Mouse (Mus musculus) midbrain, postnatal 0 days (tissue): ENCODE measurements around the gene Med23. TPM values are rescaled to one million over a fixed set of nuclear protein-coding genes. Genes with fewer than 3 reads are reported as not detected.

Experiments
- ATAC-seq: fragments of 200-750 bp; cut with Nextera tagmentation; 2 replicates; pipeline ENCODE4 v1.8.0; 2017; ENCODE audit warnings: moderate number of reproducible peaks, mild to moderate bottlenecking, moderate TSS enrichment, moderate library complexity; ENCODE audit not compliant: low FRiP score
- DNase-seq: peaks from one replicate; pipeline ENCODE4 v3.0.0-alpha.2; 2015; ENCODE audit warnings: low spot score
- H3K27ac ChIP-seq: fragments of 300-500 bp; sonication (generic); 2 replicates; pipeline ENCODE4 v1.5.1; 2014; ENCODE audit warnings: low read depth, mild to moderate bottlenecking, low read length, mixed read lengths
- H3K27me3 ChIP-seq: fragments of 300-500 bp; sonication (generic); 2 replicates; pipeline ENCODE4 v1.6.1; 2014; ENCODE audit warnings: low read length, control low read depth, mixed read lengths; ENCODE audit not compliant: insufficient read depth
- H3K36me3 ChIP-seq: fragments of 300-500 bp; sonication (generic); 2 replicates; pipeline ENCODE4 v1.6.1; 2014; ENCODE audit warnings: low read length, control low read depth, mixed read lengths; ENCODE audit not compliant: insufficient read depth
- H3K4me1 ChIP-seq: fragments of 300-500 bp; sonication (generic); 2 replicates; pipeline ENCODE4 v1.6.1; 2014; ENCODE audit warnings: mild to moderate bottlenecking, control low read depth, antibody characterized with exemption, low read length, mixed read lengths; ENCODE audit not compliant: insufficient read depth
- H3K4me2 ChIP-seq: fragments of 300-500 bp; sonication (generic); 2 replicates; pipeline ENCODE4 v1.6.1; 2014; ENCODE audit warnings: low read depth, mild to moderate bottlenecking, low read length, mixed read lengths; ENCODE audit not compliant: poor library complexity, severe bottlenecking
- H3K4me3 ChIP-seq: fragments of 300-500 bp; sonication (generic); 2 replicates; pipeline ENCODE4 v1.5.1; 2014; ENCODE audit warnings: low read depth, mild to moderate bottlenecking, low read length, moderate library complexity
- H3K9ac ChIP-seq: fragments of 300-500 bp; sonication (generic); replicated peaks from 2 replicates; pipeline ENCODE4 v1.6.1; 2014; ENCODE audit warnings: mild to moderate bottlenecking, low read length, moderate library complexity, mixed read lengths; ENCODE audit not compliant: poor library complexity, severe bottlenecking
- H3K9me3 ChIP-seq: fragments of 300-500 bp; sonication (generic); 2 replicates; pipeline ENCODE4 v1.6.1; 2016; ENCODE audit warnings: low read length, control low read depth
- CTCF ChIP-seq: IDR thresholded peaks from 2 replicates; pipeline ENCODE4 v1.5.1; 2016; ENCODE audit warnings: antibody characterized with exemption, mild to moderate bottlenecking
- WGBS: fragments of 180-500 bp; shearing (Covaris S2); extraction: QIAGEN DNeasy Blood & Tissue Kit; methylation state at CpG from one replicate; pipeline ENCODE4 v1.1.7; 2014; 5-methylcytosine and 5-hydroxymethylcytosine counted together
- polyA plus RNA-seq: library from polyadenylated mRNA; unstranded; fragments of >200 nt; fragmentation: Nextera tagmentation; extraction: Ambion mirVana; gene quantifications from 2 replicates; pipeline ENCODE4 v1.2.1, GENCODE M21; 2015
- total RNA-seq: library from RNA; depleted of rRNA; stranded (reverse); fragments of >200 nt; gene quantifications from 2 replicates; pipeline ENCODE4 v1.2.3, GENCODE M21; 2014

Med23 gene
- total and polyA plus RNA-seq, 2 experiments from 2014 or later: 19.0 to 40.3 TPM

DNA sequence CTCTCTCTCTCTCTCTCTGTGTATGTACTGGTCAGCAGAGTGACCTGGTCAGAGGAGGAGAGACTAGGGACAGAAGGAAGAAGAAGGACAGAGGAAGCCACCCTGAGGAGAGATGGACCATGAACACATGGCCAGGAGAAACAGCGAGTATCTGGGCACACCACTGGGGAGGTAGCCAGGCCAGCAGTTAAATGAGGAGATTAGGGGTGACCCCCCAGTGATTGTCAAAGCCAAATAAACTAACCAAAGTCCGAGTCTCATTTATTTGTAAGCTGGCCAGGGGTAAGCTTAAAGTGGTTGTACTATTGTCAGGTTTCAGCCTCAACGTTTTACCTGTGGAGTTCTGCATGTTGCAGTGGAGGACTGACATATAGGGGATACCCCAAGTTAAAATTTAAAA lies 54.5 kb downstream of the Med23 start:
- Histone ChIP-seq H3K9ac (no peak overlapping the region), H3K4me3 (no peak overlapping the region), H3K36me3 (no peaks in the 10 kb centered on the region), H3K9me3 (no peaks in the 10 kb centered on the region), H3K27me3 (no peaks in the 10 kb centered on the region), H3K4me1 (no peaks in the 10 kb centered on the region), H3K4me2 (no peak overlapping the region), H3K27ac (no peak overlapping the region)
- 73% methylated on average over 3 of the region's 3 CpGs for WGBS
- no peak for TF ChIP-seq CTCF
- no peak for ATAC-seq
- no peak for DNase-seq

DNA sequence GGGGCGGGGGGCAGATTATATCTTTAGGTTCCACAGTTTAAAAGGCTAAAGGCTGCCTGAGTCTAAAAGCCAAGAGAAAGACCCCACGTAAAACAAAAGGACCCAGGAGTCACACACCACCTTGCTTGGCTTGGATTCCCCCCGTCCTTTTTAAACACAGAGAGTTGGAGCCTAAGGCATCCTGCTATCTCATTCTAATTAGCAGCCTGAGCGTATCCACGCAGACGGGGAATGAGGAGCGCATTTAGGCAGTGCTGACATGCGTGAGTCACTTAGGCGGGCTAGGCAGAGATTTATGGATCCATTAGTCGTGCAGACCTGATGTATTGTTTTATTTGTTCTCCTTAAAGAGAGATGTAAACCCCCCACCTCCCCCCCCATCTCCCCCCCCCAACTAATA lies 56.6 kb downstream of the Med23 start:
- H3K27ac ChIP-seq: no peak overlapping the region
- no peak for TF ChIP-seq CTCF
- no peak overlapping the region for H3K4me2 ChIP-seq
- H3K4me3 ChIP-seq: no peak overlapping the region
- DNase-seq (peak; percentile 49), ATAC-seq (peak; percentile 59; the same call in 1 of the 2 replicates)
- no peaks in the 10 kb centered on the region for H3K4me1 ChIP-seq
- H3K36me3 ChIP-seq: no peaks in the 10 kb centered on the region
- 52% methylated on average over 10 of the region's 10 CpGs for WGBS
- H3K27me3 ChIP-seq: no peaks in the 10 kb centered on the region
- H3K9ac ChIP-seq: no peak overlapping the region
- no peaks in the 10 kb centered on the region for H3K9me3 ChIP-seq

DNA sequence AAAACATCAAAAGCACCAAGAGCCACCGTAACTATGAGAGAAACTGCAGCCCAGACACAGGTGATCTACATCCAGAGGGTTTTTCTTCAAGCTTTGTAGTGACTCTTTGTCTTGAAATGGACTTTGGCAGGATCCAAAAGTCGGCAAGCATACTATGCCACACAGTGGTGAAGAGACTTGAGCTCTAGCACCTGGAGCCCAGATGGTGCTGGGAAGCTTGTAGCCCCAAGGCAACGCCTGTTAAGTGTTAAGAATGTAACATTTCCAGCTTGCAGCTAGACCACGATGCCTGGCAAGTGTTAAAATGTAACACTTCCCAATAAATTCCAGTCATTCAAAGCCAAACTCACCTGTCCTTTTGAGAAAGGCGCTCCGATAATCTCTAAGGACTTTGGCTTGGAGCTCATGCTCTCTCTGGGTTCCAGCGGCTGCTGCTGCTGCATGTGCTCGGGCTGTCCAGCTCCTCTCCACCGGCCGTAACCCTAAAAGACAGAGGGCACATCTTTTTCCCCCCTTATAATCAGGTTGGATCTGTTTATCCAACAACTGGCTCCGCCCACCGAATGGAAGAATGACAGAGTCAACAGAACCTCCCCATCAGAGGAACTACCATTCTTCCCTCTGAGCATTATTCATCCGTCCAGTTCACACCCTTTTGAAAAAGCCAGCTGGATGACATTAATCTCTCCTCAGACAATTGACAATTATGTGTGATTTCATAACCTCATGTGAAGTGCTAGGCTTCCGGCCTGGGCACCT lies 57.4 kb downstream of the Med23 start, which contains the start of gene Arg1:
Gene Arg1, minus strand, starts transcription at position 523 of the 759 bp plus-strand sequence.
- no peak for TF ChIP-seq CTCF
- Histone ChIP-seq H3K9me3 (no peaks in the 10 kb centered on the region), H3K36me3 (no peaks in the 10 kb centered on the region), H3K4me2 (no peak within 1 kb of the TSS), H3K4me3 (no peak within 1 kb of the TSS), H3K4me1 (no peaks in the 10 kb centered on the region), H3K27ac (no peak within 1 kb of the TSS), H3K27me3 (no peaks in the 10 kb centered on the region), H3K9ac (no peak within 1 kb of the TSS)
- 0 out of 2 replicates have a peak, but pooled peaks have one; percentile 25 for ATAC-seq
- 73% methylated on average over 14 of the region's 14 CpGs for WGBS
- DNase-seq: no peak

DNA sequence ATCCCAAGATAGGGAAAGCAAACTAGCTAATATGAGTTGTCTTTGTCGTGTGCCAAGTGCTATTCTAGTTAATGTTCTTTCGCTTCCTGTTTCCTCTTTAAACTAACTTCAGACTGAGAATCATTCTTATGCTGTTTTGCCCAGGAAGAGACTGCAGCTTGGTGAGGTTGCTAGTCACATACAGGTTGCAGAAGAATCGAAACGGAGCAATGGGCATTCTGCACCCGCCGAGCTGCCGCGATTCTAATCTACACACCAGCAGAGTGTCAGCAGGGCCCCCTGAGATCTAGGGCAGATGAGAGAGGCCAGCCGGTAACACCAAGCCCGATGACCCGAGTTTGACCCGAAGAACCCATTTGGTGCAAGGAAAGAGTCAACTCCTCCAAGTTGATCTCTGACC lies 58.3 kb downstream of the Med23 start:
- TF ChIP-seq CTCF: no peak
- Histone ChIP-seq H3K9me3 (no peaks in the 10 kb centered on the region), H3K4me2 (no peak overlapping the region), H3K27me3 (no peaks in the 10 kb centered on the region), H3K9ac (no peak overlapping the region), H3K4me3 (no peak overlapping the region), H3K27ac (no peak overlapping the region), H3K4me1 (no peaks in the 10 kb centered on the region), H3K36me3 (no peaks in the 10 kb centered on the region)
- ATAC-seq (no peak), DNase-seq (no peak)
- 68% methylated on average over 12 of the region's 12 CpGs for WGBS

DNA sequence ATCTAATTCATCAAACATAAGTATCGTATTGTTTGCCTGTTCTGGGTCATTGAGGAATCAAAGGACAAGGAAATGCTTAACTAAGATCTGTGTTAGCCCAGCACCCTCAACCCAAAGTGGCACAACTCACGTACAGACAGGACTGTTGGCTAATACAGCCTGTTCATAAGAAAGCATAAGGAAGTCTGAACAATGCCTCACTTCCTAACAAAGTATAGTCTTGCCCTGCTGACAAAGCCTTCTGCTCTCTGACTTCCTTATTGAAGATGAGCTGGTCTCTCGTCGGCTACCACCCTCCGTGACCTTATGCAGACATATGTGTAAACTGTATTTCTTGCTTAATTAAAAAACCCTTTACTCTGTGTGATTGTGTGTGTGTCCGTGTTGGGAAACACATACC lies 60.4 kb downstream of the Med23 start:
- no peaks in the 10 kb centered on the region for H3K36me3 ChIP-seq
- H3K4me3 ChIP-seq: no peak overlapping the region
- DNase-seq (no peak), ATAC-seq (no peak)
- no peak overlapping the region for H3K4me2 ChIP-seq
- H3K27me3 ChIP-seq: no peaks in the 10 kb centered on the region
- 83% methylated on average over 6 of the region's 6 CpGs for WGBS
- no peaks in the 10 kb centered on the region for H3K4me1 ChIP-seq
- no peak overlapping the region for H3K9ac ChIP-seq
- H3K27ac ChIP-seq: no peak overlapping the region
- H3K9me3 ChIP-seq: no peaks in the 10 kb centered on the region
- no peak for TF ChIP-seq CTCF

DNA sequence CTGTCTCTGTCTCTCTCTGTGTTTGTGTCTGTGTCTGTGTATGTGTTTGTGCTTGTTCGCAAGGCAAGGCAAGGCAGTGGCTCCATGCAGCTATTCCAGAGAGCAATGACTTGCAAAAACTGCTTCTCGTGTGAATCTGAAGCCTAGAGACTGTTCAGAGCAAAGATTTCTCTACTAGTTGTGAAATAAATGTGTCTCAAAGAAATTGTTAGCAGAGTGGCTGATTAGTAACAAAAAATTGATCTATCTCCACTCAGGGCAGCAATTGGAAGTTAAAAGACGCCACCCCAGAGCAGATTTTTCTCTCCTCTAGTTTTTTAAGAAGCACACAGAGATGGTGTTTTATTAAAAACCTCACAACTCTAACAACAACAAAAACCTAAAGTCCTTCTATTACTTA lies 78.1 kb downstream of the Med23 start:
- ATAC-seq (no peak), DNase-seq (no peak)
- no peak for TF ChIP-seq CTCF
- 85% methylated on average over 3 of the region's 3 CpGs for WGBS
- H3K9me3 ChIP-seq: no peaks in the 10 kb centered on the region
- H3K4me2 ChIP-seq: no peak overlapping the region
- H3K27me3 ChIP-seq: no peaks in the 10 kb centered on the region
- no peak overlapping the region for H3K27ac ChIP-seq
- no peak overlapping the region for H3K4me3 ChIP-seq
- no peaks in the 10 kb centered on the region for H3K4me1 ChIP-seq
- no peaks in the 10 kb centered on the region for H3K36me3 ChIP-seq
- no peak overlapping the region for H3K9ac ChIP-seq
